Mouse (Mus musculus) kidney, postnatal 14 days (tissue): ENCODE measurements at regions not wholly inside any gene's neighbourhood (a gene's known extent, or its start where the extent isn't known, plus 50 kb on each side); places are given as distances from the start of the nearest gene placed in this dataset.
A peak's percentile ranks its signal among the peaks of the same experiment; 100 is the strongest.
"Not testable (repeated sequence)": the region's sequence is repeated elsewhere in the genome, so short reads cannot be mapped to it uniquely, and the experiment has no call there.

Source experiments
- DNase-seq: peaks from one replicate; pipeline ENCODE4 v3.0.0; 2022; ENCODE audit warnings: mixed read lengths

DNA sequence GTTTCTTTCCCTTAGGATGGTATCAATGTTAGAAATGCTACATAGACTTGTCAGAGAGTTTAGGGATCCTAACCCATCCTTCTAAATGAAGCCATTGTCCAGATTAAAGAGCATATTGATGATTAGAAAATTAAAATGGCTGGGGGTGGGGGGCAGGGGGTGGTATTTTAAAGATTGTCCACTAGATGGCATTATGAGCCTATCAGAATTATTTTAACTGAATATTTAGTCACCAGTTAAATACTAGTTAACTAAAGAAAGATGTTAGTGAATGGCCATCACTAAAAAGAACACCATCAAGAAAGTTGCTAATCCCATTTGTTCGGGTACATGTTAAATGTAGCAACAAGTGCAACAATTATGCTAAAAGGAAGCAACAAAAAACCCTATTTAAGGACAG, 1909.6 kb upstream of the 5930422O12Rik start:
- no peak for DNase-seq

DNA sequence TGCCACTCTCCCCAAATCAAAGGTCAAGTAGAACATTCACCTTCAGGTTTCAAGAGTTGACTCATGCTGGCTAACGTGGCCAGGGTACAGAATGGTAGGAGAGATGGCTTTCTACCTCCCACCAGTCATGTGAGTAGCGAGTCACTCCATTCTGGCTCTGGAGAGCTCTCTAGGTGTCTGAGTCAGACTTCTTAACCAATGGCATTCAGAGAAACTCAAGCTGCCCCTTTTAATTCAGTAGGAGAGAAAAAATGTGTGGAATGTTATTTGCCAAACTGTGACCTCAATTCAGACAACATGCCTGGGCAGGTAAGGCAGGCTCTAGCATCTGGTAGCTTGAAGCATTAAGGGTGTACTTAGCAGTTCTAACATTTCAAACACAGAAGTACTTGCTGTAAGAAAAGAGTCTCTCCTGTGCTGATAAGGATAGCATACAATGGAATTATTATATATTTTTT, 1907.5 kb upstream of the 5930422O12Rik start:
- DNase-seq, result peak; percentile 84

DNA sequence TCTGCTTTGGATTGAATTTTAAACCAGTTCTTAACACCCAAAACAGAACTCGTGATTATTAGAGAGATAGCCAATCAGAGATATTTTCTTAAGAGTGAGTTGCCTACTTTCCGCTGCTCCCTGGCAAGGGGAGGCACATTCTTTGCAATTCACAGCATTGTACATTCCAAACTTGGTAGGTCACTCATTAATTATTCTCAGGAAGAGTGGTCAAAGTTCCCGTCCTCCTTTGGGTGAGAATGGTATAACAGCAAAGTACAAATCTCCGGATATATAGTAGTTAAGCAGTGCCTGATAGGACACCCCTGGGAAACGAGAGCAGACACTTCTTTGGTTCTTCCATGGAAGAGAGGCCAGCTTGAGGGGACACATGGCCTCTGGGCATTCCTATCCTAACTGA, 1903.4 kb upstream of the 5930422O12Rik start:
- DNase-seq, result peak; percentile 74

DNA sequence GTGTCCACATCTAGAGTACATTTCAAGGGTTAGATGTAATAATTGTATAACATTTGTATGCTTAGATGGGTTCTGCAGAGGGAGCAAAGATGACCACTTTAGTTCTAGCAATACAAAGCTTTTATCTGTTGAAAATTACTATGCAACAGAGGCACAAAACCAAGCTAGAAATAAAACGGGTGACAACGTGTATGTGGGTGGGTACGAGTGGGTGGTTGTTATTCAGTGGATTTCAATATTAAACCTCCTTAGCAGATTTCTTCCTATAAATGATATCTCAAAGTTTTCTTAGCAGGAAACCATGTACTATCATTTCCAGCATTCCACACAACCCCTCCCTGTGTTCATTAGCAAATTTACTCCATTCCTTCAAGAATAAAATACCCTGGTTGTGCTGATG, 1889.3 kb upstream of the 5930422O12Rik start:
- DNase-seq, result no peak

DNA sequence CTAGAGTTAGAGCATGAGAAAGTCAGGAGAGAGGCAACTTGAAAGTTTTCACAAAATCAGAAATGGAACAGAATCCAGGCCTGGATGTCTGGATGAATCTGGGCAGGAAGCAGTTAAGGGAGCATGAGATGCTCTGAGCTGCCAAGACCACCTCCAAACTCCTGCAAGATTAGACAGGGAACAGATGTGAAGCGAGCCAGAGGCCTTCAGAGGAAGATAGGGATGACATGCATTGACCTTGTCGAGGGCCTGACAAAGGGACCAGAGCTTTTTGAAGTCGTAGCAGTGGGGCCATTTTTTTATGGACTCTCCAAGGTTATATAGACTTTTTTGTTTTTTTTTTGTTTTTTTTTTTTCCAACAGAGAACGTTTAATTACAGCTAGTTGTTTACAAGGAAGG, 1886.9 kb upstream of the 5930422O12Rik start:
- no peak for DNase-seq

DNA sequence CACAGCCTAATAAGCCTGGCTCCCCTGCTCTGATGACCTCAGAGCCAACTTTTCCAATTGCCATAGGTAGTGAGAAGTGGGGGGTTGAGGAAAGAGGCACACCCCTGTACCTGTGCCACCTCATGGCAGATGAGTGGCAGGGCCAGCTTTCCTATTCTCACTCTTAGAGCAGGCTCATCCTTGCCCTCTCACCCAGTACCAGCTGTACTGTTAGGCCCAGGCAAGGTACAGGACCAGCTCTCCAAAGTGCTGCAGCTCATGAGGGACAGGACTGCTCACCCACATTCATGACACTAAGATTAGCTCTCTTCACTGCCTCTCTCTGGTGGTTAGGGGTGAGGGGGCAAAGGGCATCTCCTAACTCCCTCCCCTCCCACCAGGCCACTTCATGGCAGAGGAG, 1854.4 kb upstream of the 5930422O12Rik start:
- no peak for DNase-seq

DNA sequence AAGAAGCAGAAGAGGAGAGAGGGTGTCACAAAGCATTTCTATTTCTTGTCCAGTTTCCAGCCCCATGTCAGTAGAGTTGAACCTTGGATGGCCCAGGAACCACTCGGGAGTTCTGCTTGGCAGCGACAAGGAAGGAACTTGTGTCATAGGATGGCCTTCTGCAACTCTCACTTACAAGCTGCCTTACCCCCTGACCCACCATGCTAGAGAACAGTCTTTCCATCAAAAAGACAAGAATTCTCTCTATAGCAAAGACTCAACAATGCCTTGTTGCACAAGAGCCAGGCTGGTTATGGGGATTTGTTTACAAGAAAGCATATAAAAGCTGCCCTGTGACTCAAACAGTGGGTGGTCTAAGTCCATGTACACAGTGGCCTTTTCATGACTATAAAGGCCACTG, 1852.4 kb upstream of the 5930422O12Rik start:
- no peak for DNase-seq

DNA sequence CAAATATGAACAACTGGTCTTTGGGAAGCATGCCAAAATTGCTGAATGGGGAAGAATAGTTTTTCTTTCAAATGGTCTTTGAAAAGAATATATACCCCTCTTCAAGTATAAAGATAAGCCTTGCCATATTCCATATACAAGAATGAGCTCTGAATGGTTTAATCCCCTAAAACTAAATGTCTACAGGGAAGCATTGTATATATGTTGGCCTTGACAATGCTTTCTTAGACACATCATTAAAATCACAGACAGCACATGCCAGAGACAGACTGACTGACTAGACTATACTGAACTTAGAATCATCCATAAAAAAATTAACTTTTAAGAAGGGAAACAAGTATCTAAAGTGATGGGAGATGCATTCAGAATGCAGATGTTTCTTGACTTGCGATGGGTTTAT, 1843.8 kb upstream of the 5930422O12Rik start:
- no peak for DNase-seq

DNA sequence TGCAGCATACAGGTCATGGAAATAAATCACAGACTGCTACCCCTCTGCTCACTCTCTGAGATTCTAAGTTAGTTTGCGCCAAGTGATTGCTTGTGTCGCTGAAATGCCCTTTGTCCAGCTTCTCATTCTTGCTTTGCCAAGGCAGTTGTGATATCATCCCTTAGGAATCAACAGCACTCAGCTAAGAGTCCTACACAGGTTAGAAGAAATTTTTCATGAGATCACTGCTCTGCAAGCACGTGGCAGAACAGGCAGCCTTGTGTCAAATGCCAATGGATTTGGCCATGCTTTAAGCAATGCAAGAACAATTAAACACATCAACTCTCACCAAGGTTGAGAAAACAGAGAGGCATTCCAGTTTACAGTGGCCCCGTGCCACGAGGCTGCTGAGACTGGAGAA, 1829.0 kb upstream of the 5930422O12Rik start:
- no peak for DNase-seq

DNA sequence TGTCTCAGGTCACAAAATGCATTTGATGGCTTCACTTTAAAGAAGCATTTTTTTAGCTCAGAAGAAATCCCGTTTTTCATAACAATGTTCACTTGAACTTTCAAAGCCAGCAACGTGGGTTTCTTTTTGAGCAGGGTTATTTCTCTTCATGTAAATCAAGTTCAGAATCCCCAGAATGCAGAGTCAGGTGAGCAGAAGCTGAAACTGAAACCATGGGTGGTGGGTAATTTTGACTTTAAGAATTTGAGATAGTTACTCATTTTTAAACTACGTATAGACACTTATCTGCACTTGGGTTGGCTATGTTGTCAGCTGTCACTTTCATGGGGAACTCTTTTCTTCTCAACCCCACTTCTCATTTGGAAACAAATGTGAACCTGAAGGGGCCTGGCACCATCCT, 1827.5 kb upstream of the 5930422O12Rik start:
- no peak for DNase-seq

DNA sequence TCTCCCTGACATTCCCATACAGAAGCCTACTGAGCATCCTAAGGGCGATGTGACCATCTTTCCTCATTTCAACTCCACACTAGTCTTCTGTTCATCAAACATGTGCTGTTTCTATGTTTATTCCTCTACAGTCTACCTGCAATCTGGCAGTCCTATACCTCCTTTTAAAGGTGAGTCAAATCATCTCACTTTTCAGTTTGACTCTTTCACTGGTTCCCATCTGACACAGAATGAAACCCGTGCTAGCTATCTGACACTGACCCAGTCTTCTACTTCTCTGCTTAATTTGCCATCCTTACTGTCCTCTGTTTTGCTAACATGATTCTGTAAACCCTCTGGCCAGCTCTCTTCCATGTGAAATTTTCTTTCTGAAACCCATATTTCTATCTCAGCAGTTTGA, 1812.0 kb upstream of the 5930422O12Rik start:
- no peak for DNase-seq

DNA sequence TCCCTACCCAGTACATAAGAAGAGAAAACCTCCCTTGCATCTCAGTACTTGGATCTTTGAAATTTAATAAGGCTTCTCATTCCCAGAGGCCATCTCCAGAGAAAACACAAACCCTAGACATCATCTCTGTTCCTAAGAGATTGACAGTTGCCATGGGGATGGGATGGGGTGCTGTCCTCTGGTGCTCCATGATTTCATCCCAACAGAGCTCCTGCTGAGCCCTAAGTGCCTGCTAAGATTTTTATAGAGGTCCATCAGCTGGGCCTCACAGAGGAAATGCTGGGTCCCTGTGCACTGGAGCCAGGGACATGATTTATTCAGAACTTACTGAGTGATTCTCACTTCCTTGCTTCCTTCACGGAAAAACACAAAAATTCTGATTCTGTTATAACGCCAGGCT, 1800.8 kb upstream of the 5930422O12Rik start:
- DNase-seq, result no peak

DNA sequence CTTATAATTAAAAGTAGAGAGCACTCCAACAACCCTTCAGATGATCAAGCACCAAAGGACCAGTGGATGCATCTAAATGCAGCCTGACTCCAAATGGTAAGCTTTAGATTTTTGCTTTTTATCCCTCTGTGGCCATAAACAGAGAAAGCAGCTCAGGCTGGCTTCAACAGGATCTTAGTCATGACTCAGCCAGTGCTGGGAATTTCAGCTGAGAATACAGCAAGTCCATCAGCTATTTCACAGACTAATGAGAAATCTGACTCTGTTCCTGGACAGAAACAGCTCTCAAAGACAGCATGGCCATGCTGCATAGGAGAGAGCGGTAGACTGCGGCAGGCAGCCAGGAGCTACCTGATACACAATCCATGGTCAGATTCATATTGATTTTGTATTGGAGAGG, 1800.4 kb upstream of the 5930422O12Rik start:
- DNase-seq, result no peak

DNA sequence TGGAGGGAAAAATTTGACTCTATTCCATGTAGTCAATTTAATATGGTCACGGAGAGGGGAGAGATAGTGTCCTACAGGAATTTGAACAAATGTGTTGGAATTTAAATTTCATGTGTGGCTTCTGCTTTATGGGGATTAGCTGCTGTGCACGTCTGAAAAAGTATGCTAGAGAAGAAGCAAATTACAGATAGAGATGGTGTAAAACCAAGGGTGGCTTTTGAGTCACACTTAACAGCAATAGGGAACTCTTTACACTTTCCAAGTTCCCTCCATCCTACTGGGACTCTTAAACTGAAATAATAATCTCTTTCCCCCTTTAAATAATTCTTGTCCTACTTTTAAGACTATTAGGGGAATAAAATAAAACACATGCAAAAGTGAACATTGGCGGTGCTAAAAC, 1790.1 kb upstream of the 5930422O12Rik start:
- no peak for DNase-seq

DNA sequence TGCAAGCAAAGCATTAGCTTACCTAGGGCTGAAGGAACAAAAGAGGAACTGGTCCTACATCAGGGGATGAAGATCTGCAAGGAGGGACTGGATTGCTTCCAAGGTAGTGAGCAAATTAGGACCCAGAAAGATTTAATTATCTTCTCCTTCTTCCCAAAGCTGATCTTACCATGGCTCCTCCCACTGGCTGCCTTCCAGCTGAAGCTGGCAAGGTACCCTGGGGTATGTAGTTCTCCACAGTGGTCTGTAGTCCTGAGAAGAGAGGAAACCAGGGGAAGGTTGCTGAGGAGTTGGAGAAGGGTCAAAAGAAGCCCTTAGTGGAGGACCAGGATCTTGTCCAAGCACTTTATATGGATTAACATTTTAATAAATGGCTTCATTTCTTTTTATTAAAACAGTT, 1764.8 kb upstream of the 5930422O12Rik start:
- DNase-seq, result peak; percentile 1

DNA sequence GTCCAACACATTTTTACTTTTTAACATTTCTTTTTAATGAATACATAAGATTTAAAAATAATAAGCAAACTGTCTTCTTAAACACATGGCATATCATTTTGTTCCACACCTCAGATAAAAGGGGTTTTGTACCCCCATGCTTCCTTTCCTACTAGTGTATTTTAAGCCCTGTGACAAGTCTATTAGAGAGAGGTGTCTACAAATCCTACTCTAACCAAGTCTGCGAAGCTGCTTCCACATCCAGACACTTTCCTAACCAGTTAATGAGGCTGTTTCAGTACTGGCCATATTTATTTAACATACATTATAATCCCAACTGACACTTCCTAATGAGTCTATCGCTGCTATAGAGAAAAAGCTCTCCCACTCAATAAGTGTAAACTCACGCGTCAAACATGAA, 1763.0 kb upstream of the 5930422O12Rik start:
- DNase-seq, result no peak

DNA sequence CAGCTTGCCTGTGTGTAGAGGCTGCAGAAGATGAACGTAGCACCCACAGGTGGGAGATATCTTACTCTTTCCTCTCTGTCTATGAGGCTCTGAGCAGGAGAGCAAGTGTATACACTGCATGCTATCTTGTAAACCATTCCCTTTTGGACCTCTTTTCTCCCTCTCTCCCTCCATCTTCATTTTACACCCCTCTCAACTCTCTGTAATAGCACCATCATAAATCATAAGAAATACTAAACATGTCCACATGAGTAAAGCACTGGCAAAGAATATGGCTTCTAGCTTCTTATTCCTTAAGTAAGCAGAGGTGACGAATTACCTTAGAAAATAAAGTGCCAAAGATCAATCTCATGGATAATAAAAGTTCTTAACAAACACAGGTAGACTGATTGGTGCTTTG, 1724.3 kb upstream of the 5930422O12Rik start:
- no peak for DNase-seq

DNA sequence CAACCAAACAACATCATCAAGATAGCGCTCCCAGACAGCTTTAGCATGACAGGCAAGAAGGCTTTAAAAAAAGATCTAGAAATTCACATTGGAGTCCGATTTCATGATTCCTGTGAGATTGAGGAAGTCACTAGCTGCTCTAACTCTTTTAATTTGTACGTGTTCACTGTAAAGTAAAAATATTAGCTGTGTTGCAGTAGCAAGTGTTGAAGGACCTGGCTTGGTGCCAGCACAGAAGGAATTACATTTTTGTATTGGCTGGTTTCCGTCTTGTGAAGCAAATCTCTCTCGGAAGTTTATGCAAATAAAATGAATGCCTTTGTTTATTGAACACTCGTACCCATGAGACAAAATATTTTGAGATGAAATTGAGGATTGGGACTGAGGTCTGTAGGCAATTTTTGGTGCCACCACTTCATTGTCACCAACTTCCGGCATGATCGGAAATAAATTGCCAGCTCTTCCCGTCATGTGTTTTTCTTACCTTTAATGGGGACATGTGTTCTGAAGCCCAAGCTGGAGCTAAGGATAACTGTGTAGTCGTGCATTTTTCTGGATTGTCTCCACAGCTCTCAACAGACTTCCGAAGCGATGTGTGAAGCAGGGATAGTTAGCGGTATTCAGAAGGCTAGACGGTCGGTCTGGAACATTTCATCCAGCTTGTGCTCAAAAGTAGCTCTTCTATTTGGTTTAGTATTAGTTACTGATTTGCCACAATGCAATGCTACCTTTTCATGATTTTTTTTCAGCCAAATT, 1715.0 kb upstream of the 5930422O12Rik start:
- DNase-seq, result peak; percentile 3

DNA sequence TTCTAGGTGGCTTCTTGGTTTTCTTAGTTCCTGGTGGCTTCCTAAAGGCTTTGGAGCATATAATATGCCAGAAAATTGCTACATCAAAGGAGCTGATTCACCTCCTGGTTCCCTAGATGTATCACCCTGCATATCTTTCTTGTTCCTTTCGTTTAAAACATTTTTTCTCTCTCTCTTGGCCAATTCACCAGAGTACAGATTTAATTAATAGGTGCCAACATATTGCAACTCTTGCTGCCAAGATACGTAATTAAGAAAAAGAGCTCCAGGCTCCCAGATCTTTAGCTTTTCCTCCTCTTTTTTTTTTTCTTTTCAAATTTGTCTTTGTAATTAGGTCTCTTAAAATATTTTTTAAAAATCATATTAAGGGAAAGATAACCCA, 1714.4 kb upstream of the 5930422O12Rik start:
- no peak for DNase-seq

DNA sequence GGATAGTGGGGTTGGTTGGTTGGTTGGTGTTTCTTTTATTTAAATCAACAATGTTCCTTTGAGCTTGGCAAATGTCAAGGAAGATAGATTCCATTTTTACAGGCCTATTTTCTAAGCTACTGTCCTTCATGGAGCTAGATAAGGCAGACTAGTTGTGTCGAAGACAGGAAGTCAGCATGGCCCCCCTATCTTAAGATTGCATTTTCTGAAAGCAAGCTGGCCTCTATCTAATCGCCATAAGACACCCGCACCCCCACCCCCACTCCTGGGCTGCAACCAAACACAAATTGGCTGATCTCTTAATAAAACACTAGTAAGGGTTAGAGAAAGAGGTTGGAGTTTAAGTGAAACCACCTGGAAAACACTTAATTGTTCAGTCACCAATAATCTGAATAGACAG, 1708.5 kb upstream of the 5930422O12Rik start:
- DNase-seq, result no peak

DNA sequence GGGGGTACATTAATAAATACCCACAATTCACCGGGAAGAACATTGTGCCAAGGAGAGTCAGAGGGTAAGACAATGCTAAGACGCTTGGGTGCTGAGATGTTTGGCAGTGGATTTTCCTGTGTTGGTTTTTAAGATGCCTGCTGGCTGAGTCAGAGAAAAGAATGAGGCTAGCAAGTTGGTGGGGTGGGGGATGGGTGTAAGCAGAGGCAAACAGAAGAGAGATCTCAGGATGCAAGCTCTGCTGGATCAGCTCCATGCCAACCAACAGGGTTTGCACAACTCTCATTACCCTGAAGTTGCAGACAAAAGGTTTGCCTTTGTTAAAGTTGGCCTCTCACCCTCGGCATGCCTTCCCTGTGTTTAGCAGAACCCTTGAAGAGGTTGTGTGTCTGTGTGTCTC, 1707.9 kb upstream of the 5930422O12Rik start:
- DNase-seq, result no peak

DNA sequence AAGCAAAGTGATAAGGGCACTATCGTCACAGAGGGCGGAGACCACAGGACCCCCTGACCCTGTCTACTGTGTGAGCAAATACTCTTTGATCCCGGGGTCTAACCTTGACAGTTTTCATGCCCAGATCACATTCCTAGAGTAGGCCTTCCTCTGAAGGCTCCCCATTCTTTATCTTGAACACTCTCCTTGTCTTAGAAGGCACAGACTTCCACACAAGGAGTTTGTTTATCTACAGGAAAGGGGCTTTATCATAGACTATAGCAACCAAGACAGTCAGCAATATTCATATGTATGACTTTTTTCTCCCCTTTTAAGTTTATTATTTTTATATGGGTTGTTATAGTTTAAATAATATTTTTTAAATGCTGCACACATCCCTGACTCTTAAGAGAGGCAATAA, 1703.1 kb upstream of the 5930422O12Rik start:
- DNase-seq, result no peak

DNA sequence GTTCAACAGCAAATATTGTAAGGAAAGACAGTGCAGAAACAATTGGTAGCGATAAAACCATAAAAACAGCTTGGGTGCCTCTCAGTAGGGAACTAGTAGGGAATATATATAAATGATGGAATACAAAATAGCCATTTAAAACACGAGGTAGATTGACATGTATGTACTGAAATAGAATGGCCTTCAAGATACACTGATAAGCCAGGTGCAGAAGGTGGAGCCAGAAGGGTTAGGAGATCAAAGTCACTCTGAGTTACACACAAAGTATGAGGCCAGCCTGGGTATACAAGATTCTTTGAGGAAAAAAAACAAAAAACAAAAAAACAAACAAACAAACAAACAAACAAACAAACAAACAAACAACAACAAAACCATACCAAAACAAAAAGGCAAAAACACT, 1692.9 kb upstream of the 5930422O12Rik start:
- DNase-seq, result no peak

DNA sequence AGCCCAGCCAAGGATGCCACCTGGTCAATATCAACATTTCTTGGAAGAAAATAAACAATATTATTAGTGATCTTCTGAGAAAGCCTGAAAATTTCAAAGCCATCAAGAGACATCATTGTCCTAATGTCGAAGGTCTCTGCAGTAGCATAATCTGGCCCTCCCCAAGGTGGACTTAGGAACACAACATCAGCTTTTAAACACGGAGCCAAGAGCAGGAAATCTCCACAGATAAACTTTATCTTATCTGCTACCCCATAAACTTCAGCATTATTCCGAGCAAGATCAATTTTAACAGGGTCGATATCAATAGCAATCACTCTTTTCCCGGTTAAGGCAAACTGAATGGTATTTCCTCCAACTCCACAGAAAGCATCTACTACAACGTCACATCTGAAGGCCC, 1691.2 kb upstream of the 5930422O12Rik start:
- DNase-seq, result not testable (repeated sequence)

DNA sequence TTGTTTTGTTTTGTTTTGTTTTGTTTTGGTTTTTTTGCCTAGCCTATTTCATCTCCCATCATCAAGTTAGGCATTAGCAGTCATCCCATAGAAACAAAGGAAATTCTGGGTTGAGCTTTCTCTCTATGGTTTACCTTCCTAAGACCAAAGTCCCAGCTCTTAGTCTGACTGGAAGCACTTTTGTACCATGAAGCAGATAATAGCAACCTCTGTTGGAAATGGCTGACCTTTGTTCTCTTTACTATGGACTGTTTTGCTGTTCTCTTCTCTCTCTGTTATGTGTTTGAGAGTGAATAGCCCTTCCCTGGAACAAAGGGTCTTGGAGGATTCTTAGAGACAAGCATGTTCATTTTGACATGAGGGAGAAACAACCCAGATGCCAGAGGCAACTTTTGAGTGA, 1681.7 kb upstream of the 5930422O12Rik start:
- no peak for DNase-seq
